Mouse (Mus musculus) MEL (cell line): ENCODE results near the gene Gm20388. TPM values are rescaled to one million over a fixed set of nuclear protein-coding genes. Genes with fewer than 3 reads are reported as not detected.
A peak's percentile ranks its signal among the peaks of the same experiment; 100 is the strongest.

Experiments
- DNase-seq: peaks from one replicate; pipeline ENCODE4 v3.0.0; 2011; ENCODE audit warnings: low read depth, low spot score
- H3K27ac ChIP-seq: 2 replicates; pipeline ENCODE4 v1.5.1; 2012; ENCODE audit warnings: low read depth, mild to moderate bottlenecking, control low read depth, low read length, moderate library complexity; ENCODE audit not compliant: control insufficient read depth
- H3K27me3 ChIP-seq, 2 experiments: fragments of 150-350 bp in 1 of 2; sonication (generic) in 1 of 2; 2 replicates each; pipeline ENCODE4 v1.6.1; 2012; ENCODE audit warnings: low read length in 2 of 2, mild to moderate bottlenecking in 2 of 2, improper control_type of control experiment in 1 of 2, moderate library complexity in 1 of 2; ENCODE audit not compliant: insufficient read depth in 2 of 2, control insufficient read depth in 1 of 2
- H3K36me3 ChIP-seq, 2 experiments: 2 replicates each; pipeline ENCODE4 v1.6.1; 2012 to 2014; ENCODE audit warnings: low read length in 2 of 2, improper control_type of control experiment in 1 of 2, inconsistent platforms in 1 of 2, mild to moderate bottlenecking in 1 of 2; ENCODE audit not compliant: insufficient read depth in 2 of 2, control insufficient read depth in 1 of 2
- H3K4me1 ChIP-seq, 2 experiments: fragments of 150-350 bp in 1 of 2; sonication (generic) in 1 of 2; 2 replicates each; pipeline ENCODE4 v1.6.1; 2012; ENCODE audit warnings: low read length in 2 of 2, improper control_type of control experiment in 1 of 2, mild to moderate bottlenecking in 1 of 2; ENCODE audit not compliant: insufficient read depth in 2 of 2, control insufficient read depth in 1 of 2
- H3K4me3 ChIP-seq, 2 experiments: fragments of 150-350 bp in 1 of 2; sonication (generic) in 1 of 2; 2 replicates each; pipeline ENCODE4 v1.5.1; 2012; ENCODE audit warnings: low read depth in 2 of 2, low read length in 2 of 2, mild to moderate bottlenecking in 2 of 2, moderate library complexity in 2 of 2, control low read depth in 1 of 2, improper control_type of control experiment in 1 of 2; ENCODE audit not compliant: control insufficient read depth in 1 of 2, insufficient read depth in 1 of 2
- H3K79me2 ChIP-seq: 2 replicates; pipeline ENCODE4 v1.6.1; 2012; ENCODE audit warnings: mild to moderate bottlenecking, low read length, moderate library complexity; ENCODE audit not compliant: control insufficient read depth, poor library complexity, insufficient read depth
- H3K9ac ChIP-seq: 2 replicates; pipeline ENCODE4 v1.6.1; 2012; ENCODE audit warnings: low read depth, mild to moderate bottlenecking, control low read depth, low read length, moderate library complexity; ENCODE audit not compliant: control insufficient read depth, poor library complexity, severe bottlenecking
- H3K9me3 ChIP-seq: fragments of 150-350 bp; sonication (generic); replicated peaks from 2 replicates; pipeline ENCODE4 v1.6.1; 2012; ENCODE audit warnings: mild to moderate bottlenecking, low read length, improper control_type of control experiment, moderate library complexity; ENCODE audit not compliant: insufficient read depth
- CHD1 ChIP-seq: IDR thresholded peaks from 2 replicates; pipeline ENCODE4 v1.6.1; 2012; ENCODE audit warnings: low read depth, mild to moderate bottlenecking, inconsistent platforms, low read length, improper control_type of control experiment
- CHD2 ChIP-seq: IDR thresholded peaks from 2 replicates; pipeline ENCODE4 v1.6.1; 2011; ENCODE audit warnings: low read length, improper control_type of control experiment
- CTCF ChIP-seq, 3 experiments: IDR thresholded peaks in 2 of 3; conservative IDR thresholded peaks in 1 of 3; 2 replicates each; pipeline ENCODE4 v1.5.1; 2011 to 2012; ENCODE audit warnings: low read length in 3 of 3, low read depth in 2 of 3, mild to moderate bottlenecking in 2 of 3, improper control_type of control experiment in 1 of 3, inconsistent platforms in 1 of 3, mixed read lengths in 1 of 3, moderate library complexity in 1 of 3; ENCODE audit not compliant: control insufficient read depth in 1 of 3, insufficient read depth in 1 of 3, poor library complexity in 1 of 3, severe bottlenecking in 1 of 3
- E2F4 ChIP-seq: IDR thresholded peaks from 2 replicates; pipeline ENCODE4 v1.6.1; 2011; ENCODE audit warnings: low read depth, low read length, improper control_type of control experiment, borderline replicate concordance
- ELF1 ChIP-seq: IDR thresholded peaks from 2 replicates; pipeline ENCODE4 v1.6.1; 2014; ENCODE audit warnings: low read depth, mild to moderate bottlenecking, inconsistent platforms, low read length, improper control_type of control experiment, moderate library complexity
- ETS1 ChIP-seq: IDR thresholded peaks from 2 replicates; pipeline ENCODE4 v1.6.1; 2012; ENCODE audit warnings: low read depth, mild to moderate bottlenecking, inconsistent platforms, low read length, improper control_type of control experiment, moderate library complexity
- HCFC1 ChIP-seq: IDR thresholded peaks from 2 replicates; pipeline ENCODE4 v1.6.1; 2012; ENCODE audit warnings: low read depth, mild to moderate bottlenecking, inconsistent platforms, low read length, improper control_type of control experiment, moderate library complexity
- MAFK ChIP-seq: IDR thresholded peaks from 2 replicates; pipeline ENCODE4 v1.6.1; 2011; ENCODE audit warnings: low read depth, mild to moderate bottlenecking, low read length, improper control_type of control experiment, borderline replicate concordance
- MAZ ChIP-seq: IDR thresholded peaks from 2 replicates; pipeline ENCODE4 v1.6.1; 2012; ENCODE audit warnings: low read depth, mild to moderate bottlenecking, inconsistent platforms, low read length, improper control_type of control experiment
- MXI1 ChIP-seq: IDR thresholded peaks from 2 replicates; pipeline ENCODE4 v1.6.1; 2011; ENCODE audit warnings: mild to moderate bottlenecking, low read depth, low read length, improper control_type of control experiment
- MYB ChIP-seq: IDR thresholded peaks from 2 replicates; pipeline ENCODE4 v1.6.1; 2011; ENCODE audit warnings: mild to moderate bottlenecking, low read depth, low read length, improper control_type of control experiment
- MYC ChIP-seq: IDR thresholded peaks from 2 replicates; pipeline ENCODE4 v1.6.1; 2011; ENCODE audit warnings: low read depth, mild to moderate bottlenecking, low read length, improper control_type of control experiment, moderate library complexity
- NELFE ChIP-seq: IDR thresholded peaks from 2 replicates; pipeline ENCODE4 v1.6.1; 2011; ENCODE audit warnings: low read depth, low read length, improper control_type of control experiment
- RAD21 ChIP-seq: IDR thresholded peaks from 2 replicates; pipeline ENCODE4 v1.6.1; 2011; ENCODE audit warnings: mild to moderate bottlenecking, low read depth, low read length, improper control_type of control experiment
- TCF12 ChIP-seq: IDR thresholded peaks from 2 replicates; pipeline ENCODE4 v1.6.1; 2014; ENCODE audit warnings: low read depth, mild to moderate bottlenecking, inconsistent platforms, low read length, improper control_type of control experiment, moderate library complexity
- USF2 ChIP-seq, 2 experiments: IDR thresholded peaks; 2 replicates each; pipeline ENCODE4 v1.6.1; 2011 to 2012; ENCODE audit warnings: improper control_type of control experiment in 2 of 2, low read length in 2 of 2, borderline replicate concordance in 1 of 2, inconsistent platforms in 1 of 2, low read depth in 1 of 2, mild to moderate bottlenecking in 1 of 2; ENCODE audit not compliant: insufficient read depth in 1 of 2
- ZC3H11A ChIP-seq: IDR thresholded peaks from 2 replicates; pipeline ENCODE4 v1.6.1; 2012; ENCODE audit warnings: low read depth, mild to moderate bottlenecking, inconsistent platforms, low read length, improper control_type of control experiment
- ZKSCAN1 ChIP-seq: IDR thresholded peaks from 2 replicates; pipeline ENCODE4 v1.6.1; 2012; ENCODE audit warnings: low read depth, mild to moderate bottlenecking, inconsistent platforms, low read length, improper control_type of control experiment, moderate library complexity
- ZMIZ1 ChIP-seq: IDR thresholded peaks from 2 replicates; pipeline ENCODE4 v1.6.1; 2012; ENCODE audit warnings: low read depth, mild to moderate bottlenecking, inconsistent platforms, low read length, improper control_type of control experiment, moderate library complexity
- ZNF384 ChIP-seq: IDR thresholded peaks from 2 replicates; pipeline ENCODE4 v1.6.1; 2012; ENCODE audit warnings: low read depth, mild to moderate bottlenecking, inconsistent platforms, low read length, improper control_type of control experiment
- polyA plus RNA-seq, 2 experiments: library from polyadenylated mRNA; stranded (reverse) in 1 of 2; unstranded in 1 of 2; fragments of >175 nt in 1 of 2; fragments of >200 nt in 1 of 2; gene quantifications; 2 replicates each; pipeline versions ENCODE4 v1.2.1 to v1.2.4; 2012; ENCODE audit warnings: low replicate concordance in 2 of 2, low read depth in 1 of 2; ENCODE audit not compliant: insufficient read length in 2 of 2, insufficient read depth in 1 of 2, missing spikeins in 1 of 2
- total RNA-seq: library from RNA; depleted of rRNA; stranded (reverse); fragments of 300-350 nt; gene quantifications from 2 replicates; pipeline ENCODE4 v1.2.3, GENCODE M21; 2012

Gene Gm20388
- total and polyA plus RNA-seq, 3 experiments = 11.1 to 17.8 TPM; not detected in 1

DNA sequence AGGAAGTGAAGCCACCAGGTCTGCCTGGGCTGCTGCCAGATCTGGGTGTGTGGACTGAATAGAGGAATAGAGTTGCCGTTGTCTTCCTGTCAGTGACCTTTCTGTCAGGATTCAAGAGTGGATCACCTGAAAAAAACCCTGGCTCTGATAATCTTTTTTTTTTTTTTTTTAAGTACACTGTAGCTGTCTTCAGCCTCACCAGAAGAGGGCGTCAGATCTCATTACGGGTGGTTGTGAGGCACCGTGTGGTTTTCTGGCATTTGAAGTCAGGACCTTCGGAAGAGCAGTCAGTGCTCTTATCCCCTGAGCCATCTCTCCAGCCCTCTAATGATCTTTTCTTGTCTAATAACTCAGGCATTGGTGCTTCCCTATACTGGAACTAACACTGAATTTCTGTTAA, 4122.8 kb downstream of the Gm20388 start:
- Histone ChIP-seq H3K9me3 (no peaks in the 10 kb centered on the region), H3K27me3 (no peaks in the 10 kb centered on the region), H3K9ac (no peak overlapping the region), H3K36me3 (peaks cover 5 to 43% of the 10 kb centered on the region in 2 experiments), H3K79me2 (peaks cover 27% of the 10 kb centered on the region; the same call in 1 of the 2 replicates), H3K4me3 (no peak overlapping the region), H3K4me1 (no peaks in the 10 kb centered on the region; a peak in 1 of 4 replicates), H3K27ac (no peak overlapping the region)
- DNase-seq = peak; percentile 37
- no peak for TF ChIP-seq RAD21
- peak; percentile 90 for TF ChIP-seq ZNF384
- no peak for TF ChIP-seq USF2 (IDR thresholded peaks at IDR 0.05; ENCODE audit: borderline replicate concordance in 1 of 2, insufficient read depth in 1 of 2, low read depth in 1 of 2, low read length in 2 of 2)
- TF ChIP-seq MAZ = no peak
- no peak for TF ChIP-seq E2F4
- no peak for TF ChIP-seq ELF1
- TF ChIP-seq MYC = no peak
- TF ChIP-seq HCFC1 = no peak
- TF ChIP-seq CTCF (IDR thresholded peaks at IDR 0.05 in 2 of 3, conservative IDR thresholded peaks at IDR 0.05 in 1 of 3; ENCODE audit: control insufficient read depth in 1 of 3, insufficient read depth in 1 of 3, low read depth in 2 of 3, low read length in 3 of 3, poor library complexity in 1 of 3, severe bottlenecking in 1 of 3) = peak; percentile 23 to 31 (median 28); a peak in 4 of 6 replicates
- no peak for TF ChIP-seq MYB
- no peak for TF ChIP-seq TCF12

- no peak overlapping the region for H3K4me3 ChIP-seq
- H3K36me3 ChIP-seq = peaks cover 0 to 49% of the 10 kb centered on the region in 2 experiments
- TF ChIP-seq TCF12 = no peak
- no peak for TF ChIP-seq MYC
- H3K4me1 ChIP-seq = no peaks in the 10 kb centered on the region
- no peak for DNase-seq
- peaks cover 5% of the 10 kb centered on the region; the same call in 1 of the 2 replicates for H3K79me2 ChIP-seq
- H3K27ac ChIP-seq = no peak overlapping the region
- H3K9me3 ChIP-seq = no peaks in the 10 kb centered on the region
- H3K9ac ChIP-seq = no peak overlapping the region
- no peaks in the 10 kb centered on the region for H3K27me3 ChIP-seq
Observed at GRCm38 (mm10) chr8:124038121-124038520, 4127.5 kb downstream of the Gm20388 start.

- no peak for DNase-seq
- no peaks in the 10 kb centered on the region; the same call in 1 of the 2 replicates for H3K79me2 ChIP-seq
- H3K27me3 ChIP-seq = no peaks in the 10 kb centered on the region
- H3K9ac ChIP-seq = no peak overlapping the region
- peaks cover 0 to 49% of the 10 kb centered on the region in 2 experiments; a peak in 3 of 4 replicates for H3K36me3 ChIP-seq
- no peak overlapping the region for H3K27ac ChIP-seq
- no peak overlapping the region for H3K4me3 ChIP-seq
- H3K4me1 ChIP-seq = no peaks in the 10 kb centered on the region
- H3K9me3 ChIP-seq = no peaks in the 10 kb centered on the region
- TF ChIP-seq CHD1 = no peak
- TF ChIP-seq ETS1 = no peak
- no peak for TF ChIP-seq ZNF384
- TF ChIP-seq MAFK = no peak
- TF ChIP-seq MXI1 = no peak
- TF ChIP-seq CTCF (IDR thresholded peaks at IDR 0.05 in 2 of 3, conservative IDR thresholded peaks at IDR 0.05 in 1 of 3; ENCODE audit: control insufficient read depth in 1 of 3, insufficient read depth in 1 of 3, low read depth in 2 of 3, low read length in 3 of 3, poor library complexity in 1 of 3, severe bottlenecking in 1 of 3) = no peak
- TF ChIP-seq CHD2 = no peak
- TF ChIP-seq RAD21 = no peak
- no peak for TF ChIP-seq ZC3H11A
- TF ChIP-seq NELFE = no peak
- TF ChIP-seq ZMIZ1 = no peak
- no peak for TF ChIP-seq ZKSCAN1
- TF ChIP-seq HCFC1 = no peak
Observed at GRCm38 (mm10) chr8:124039351-124039750, 4128.7 kb downstream of the Gm20388 start.
